Mouse (Mus musculus): ENCODE measurements around the gene Aqp12. TPM values are rescaled to one million over a fixed set of nuclear protein-coding genes. Genes with fewer than 3 reads are reported as not detected.

Aqp12 gene
- total and polyA plus RNA-seq, 2 experiments: 0.37 TPM; not detected in 1

DNA sequence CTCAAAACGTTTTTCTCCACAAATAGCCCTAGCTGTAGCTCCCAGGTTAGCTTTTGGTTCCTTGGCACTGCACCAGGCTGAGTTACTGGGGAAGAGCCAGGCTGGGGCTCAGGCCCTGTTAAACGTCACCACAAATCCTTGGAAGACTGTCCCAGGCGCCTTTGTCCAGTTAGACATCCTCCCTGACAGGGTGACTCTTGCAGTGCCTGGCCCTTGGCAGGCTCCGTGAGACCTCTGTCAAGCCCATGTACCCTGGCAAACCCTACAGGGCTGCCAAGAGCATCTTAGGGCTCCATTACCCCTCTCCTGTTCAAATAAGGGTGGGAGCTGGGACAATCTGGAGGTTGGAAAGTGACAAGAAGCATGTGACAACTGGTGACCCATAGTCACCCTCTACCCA lies 29.8 kb downstream of the Aqp12 start:
- no peak overlapping the region for H3K27ac ChIP-seq (replicated peaks; ENCODE audit: insufficient read depth, low read depth, low read length)
- H3K4me1 ChIP-seq (ENCODE audit: control insufficient read depth, insufficient read depth, low read length): no peaks in the 10 kb centered on the region
- H3K9ac ChIP-seq (ENCODE audit: low read depth, low read length): no peak overlapping the region
- H3K27me3 ChIP-seq (ENCODE audit: control insufficient read depth, insufficient read depth, low read length): no peaks in the 10 kb centered on the region
- 71% methylated on average over 4 of the region's 4 CpGs for WGBS
- no peaks in the 10 kb centered on the region for H3K36me3 ChIP-seq (ENCODE audit: control insufficient read depth, insufficient read depth, low read length)
- DNase-seq (ENCODE audit: extremely low read depth, low read depth, low spot score): no peak
- no peaks in the 10 kb centered on the region for H3K79me2 ChIP-seq (ENCODE audit: control insufficient read depth, insufficient read depth, low read length)
- H3K4me3 ChIP-seq (ENCODE audit: insufficient read depth, low read depth, low read length): no peak overlapping the region
- TF ChIP-seq CTCF (IDR thresholded peaks at IDR 0.05; ENCODE audit: low read depth, low read length): no peak
- TF ChIP-seq POLR2A (IDR thresholded peaks at IDR 0.05; ENCODE audit: extremely low read depth, insufficient read depth, low read length): no peak

DNA sequence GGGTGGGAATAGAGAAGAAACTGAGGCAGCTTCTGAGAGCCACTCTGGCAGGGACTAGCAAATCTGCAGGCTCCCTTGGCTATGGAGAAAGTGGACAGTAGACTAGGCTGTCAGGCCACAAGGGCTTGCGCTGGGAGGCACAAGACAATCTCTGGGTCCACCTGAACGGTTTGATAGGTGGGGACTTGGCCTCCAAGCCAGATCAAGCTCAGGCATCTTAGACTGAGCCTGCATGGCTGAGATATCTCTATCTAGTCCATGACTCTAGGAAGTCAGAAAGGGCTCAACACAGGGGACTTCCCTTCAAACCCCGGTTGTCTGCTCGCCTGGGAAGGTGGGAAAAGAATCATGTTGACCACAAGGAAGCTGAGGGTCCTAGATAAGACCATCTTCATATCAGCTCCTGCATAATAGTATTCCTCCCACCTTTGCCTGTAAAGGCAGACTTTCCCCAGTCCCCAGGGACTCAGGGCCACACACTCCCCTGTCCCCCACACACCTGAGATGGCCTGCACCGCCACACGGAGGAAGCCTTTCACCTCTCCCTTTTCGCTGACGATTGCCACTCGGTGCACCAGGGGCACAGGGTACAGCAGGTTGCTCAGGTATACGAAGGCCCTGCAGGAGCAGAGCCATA lies 40.1 kb downstream of the Aqp12 start:
- no peaks in the 10 kb centered on the region for H3K4me1 ChIP-seq (ENCODE audit: control insufficient read depth, insufficient read depth, low read length)
- DNase-seq (ENCODE audit: extremely low read depth, low read depth, low spot score): no peak
- H3K36me3 ChIP-seq (ENCODE audit: control insufficient read depth, insufficient read depth, low read length): no peaks in the 10 kb centered on the region
- no peaks in the 10 kb centered on the region for H3K79me2 ChIP-seq (ENCODE audit: control insufficient read depth, insufficient read depth, low read length)
- WGBS: 81% methylated on average over 10 of the region's 10 CpGs
- H3K4me3 ChIP-seq (ENCODE audit: insufficient read depth, low read depth, low read length): no peak overlapping the region
- no peak for TF ChIP-seq POLR2A (IDR thresholded peaks at IDR 0.05; ENCODE audit: extremely low read depth, insufficient read depth, low read length)
- no peak overlapping the region for H3K9ac ChIP-seq (ENCODE audit: low read depth, low read length)
- H3K27me3 ChIP-seq (ENCODE audit: control insufficient read depth, insufficient read depth, low read length): no peaks in the 10 kb centered on the region
- no peak overlapping the region for H3K27ac ChIP-seq (replicated peaks; ENCODE audit: insufficient read depth, low read depth, low read length)

DNA sequence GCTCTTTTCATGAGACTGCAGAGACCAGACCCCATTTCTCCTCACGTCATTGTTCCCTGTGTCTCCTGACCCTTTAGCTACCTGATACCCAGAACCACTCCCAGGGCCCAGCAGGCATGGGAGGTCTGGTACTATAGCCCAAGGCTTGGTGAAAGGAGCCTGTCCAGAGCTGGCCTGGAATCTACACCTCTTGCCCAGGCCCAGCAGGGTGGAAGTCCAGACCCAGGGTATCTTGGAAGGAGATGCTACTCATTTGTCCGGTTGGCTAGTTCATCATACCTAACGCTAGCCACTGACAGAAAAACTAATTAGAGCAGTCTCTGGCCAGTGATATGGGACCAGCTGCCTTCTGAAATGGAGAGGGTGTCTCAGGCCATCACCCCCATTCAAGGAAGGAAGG lies 43.9 kb downstream of the Aqp12 start:
- 91% methylated on average over 3 of the region's 3 CpGs for WGBS
- Histone ChIP-seq H3K4me3 (ENCODE audit: insufficient read depth, low read depth, low read length) (no peak overlapping the region), H3K4me1 (ENCODE audit: control insufficient read depth, insufficient read depth, low read length) (no peaks in the 10 kb centered on the region), H3K9ac (ENCODE audit: low read depth, low read length) (no peak overlapping the region), H3K27me3 (ENCODE audit: control insufficient read depth, insufficient read depth, low read length) (no peaks in the 10 kb centered on the region), H3K79me2 (ENCODE audit: control insufficient read depth, insufficient read depth, low read length) (no peaks in the 10 kb centered on the region), H3K36me3 (ENCODE audit: control insufficient read depth, insufficient read depth, low read length) (no peaks in the 10 kb centered on the region), H3K27ac (replicated peaks; ENCODE audit: insufficient read depth, low read depth, low read length) (no peak overlapping the region)
- no peak for DNase-seq (ENCODE audit: extremely low read depth, low read depth, low spot score)
- TF ChIP-seq CTCF (IDR thresholded peaks at IDR 0.05; ENCODE audit: low read depth, low read length) (no peak), POLR2A (IDR thresholded peaks at IDR 0.05; ENCODE audit: extremely low read depth, insufficient read depth, low read length) (no peak)

DNA sequence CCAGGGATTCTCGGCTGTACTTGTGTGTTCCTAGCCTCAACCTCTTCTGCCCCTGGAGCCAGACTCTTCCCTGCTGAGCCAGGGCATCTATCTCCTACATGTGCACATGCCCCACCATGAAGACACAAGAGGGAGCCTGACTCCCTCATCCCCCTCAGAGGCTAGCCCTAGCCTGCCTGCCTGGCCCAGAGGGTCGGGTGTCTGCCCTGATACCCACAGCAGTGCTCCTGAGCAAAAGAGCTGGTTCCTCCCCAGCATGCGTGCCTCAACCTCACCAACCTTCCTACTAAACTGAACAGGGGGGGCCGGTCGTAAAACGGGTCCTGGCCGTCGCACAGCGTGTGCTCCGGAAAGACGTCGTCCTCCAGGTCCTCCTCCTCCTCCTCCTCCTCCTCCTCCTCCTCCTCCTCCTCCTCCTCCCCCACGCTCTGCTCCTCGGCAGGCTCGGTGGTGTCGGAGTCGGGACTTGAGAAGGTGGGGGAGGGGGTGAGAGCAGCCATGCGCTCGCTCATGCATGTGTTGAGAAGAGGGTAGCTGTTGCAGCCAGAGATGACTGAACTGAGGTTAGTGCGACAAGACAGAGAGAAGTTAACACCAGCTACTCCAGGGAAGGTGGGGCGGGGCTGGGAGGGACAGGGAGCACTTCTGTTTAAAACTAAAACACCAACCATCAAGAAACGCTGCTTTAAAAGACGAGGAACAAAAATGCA lies 45.1 kb downstream of the Aqp12 start:
- Histone ChIP-seq H3K4me3 (ENCODE audit: insufficient read depth, low read depth, low read length) (no peak overlapping the region), H3K27ac (replicated peaks; ENCODE audit: insufficient read depth, low read depth, low read length) (no peak overlapping the region), H3K36me3 (ENCODE audit: control insufficient read depth, insufficient read depth, low read length) (no peaks in the 10 kb centered on the region), H3K9ac (ENCODE audit: low read depth, low read length) (no peak overlapping the region), H3K27me3 (ENCODE audit: control insufficient read depth, insufficient read depth, low read length) (no peaks in the 10 kb centered on the region), H3K4me1 (ENCODE audit: control insufficient read depth, insufficient read depth, low read length) (no peaks in the 10 kb centered on the region), H3K79me2 (ENCODE audit: control insufficient read depth, insufficient read depth, low read length) (no peaks in the 10 kb centered on the region)
- no peak for TF ChIP-seq POLR2A (IDR thresholded peaks at IDR 0.05; ENCODE audit: extremely low read depth, insufficient read depth, low read length)
- no peak for DNase-seq (ENCODE audit: extremely low read depth, low read depth, low spot score)
- WGBS: 79% methylated on average over 20 of the region's 23 CpGs

Other genes with a start within 250 kb of the Aqp12 start
- gene Gpc1, start 174.7 kb upstream of the Aqp12 start, total RNA-seq (2014; rRNA removed): 0.92 and 1.2 TPM in 2 replicates
- gene Gpc1, start 174.7 kb upstream of the Aqp12 start, polyA plus RNA-seq (2012; rRNA removed): 1.2 and 2.1 TPM in 2 replicates
- 0.07 and 0.09 TPM in 2 replicates for gene Ankmy1, start 103.4 kb upstream of the Aqp12 start, total RNA-seq (2014; rRNA removed)
- gene Ankmy1, start 103.4 kb upstream of the Aqp12 start, polyA plus RNA-seq (2012; rRNA removed): not detected in 2 replicates
- gene Dusp28, start 99.4 kb upstream of the Aqp12 start, total RNA-seq (2014; rRNA removed): 11.9 and 13.9 TPM in 2 replicates
- 20.6 and 33.0 TPM in 2 replicates for gene Dusp28, start 99.4 kb upstream of the Aqp12 start, polyA plus RNA-seq (2012; rRNA removed)
- 21.6 and 35.6 TPM in 2 replicates for gene Rnpepl1, start 95.6 kb upstream of the Aqp12 start, total RNA-seq (2014; rRNA removed)
- 107 and 127 TPM in 2 replicates for gene Rnpepl1, start 95.6 kb upstream of the Aqp12 start, polyA plus RNA-seq (2012; rRNA removed)
- 21.9 and 28.0 TPM in 2 replicates for gene Capn10, start 72.0 kb upstream of the Aqp12 start, total RNA-seq (2014; rRNA removed)
- 33.7 and 40.5 TPM in 2 replicates for gene Capn10, start 72.0 kb upstream of the Aqp12 start, polyA plus RNA-seq (2012; rRNA removed)
- gene Gpr35, start 55.5 kb upstream of the Aqp12 start, total RNA-seq (2014; rRNA removed): 0.18 and 0.47 TPM in 2 replicates
- 0.20 and 0.53 TPM in 2 replicates for gene Gpr35, start 55.5 kb upstream of the Aqp12 start, polyA plus RNA-seq (2012; rRNA removed)
- 0.09 and 0.54 TPM in 2 replicates for gene Kif1a, start 95.6 kb downstream of the Aqp12 start, total RNA-seq (2014; rRNA removed)
- 0.09 and 0.11 TPM in 2 replicates for gene Kif1a, start 95.6 kb downstream of the Aqp12 start, polyA plus RNA-seq (2012; rRNA removed)
- 394 and 587 TPM in 2 replicates for gene Agxt, start 128.9 kb downstream of the Aqp12 start, total RNA-seq (2014; rRNA removed)
- 374 and 553 TPM in 2 replicates for gene Agxt, start 128.9 kb downstream of the Aqp12 start, polyA plus RNA-seq (2012; rRNA removed)
- 0.07 TPM in 1 of 2 replicates, not detected in the other for gene 2310007B03Rik, start 154.6 kb downstream of the Aqp12 start, total RNA-seq (2014; rRNA removed)
- gene 2310007B03Rik, start 154.6 kb downstream of the Aqp12 start, polyA plus RNA-seq (2012; rRNA removed): 0.20 and 0.29 TPM in 2 replicates
- gene Crocc2, start 162.4 kb downstream of the Aqp12 start, total RNA-seq (2014; rRNA removed): not detected in 2 replicates
- not detected in 2 replicates for gene Crocc2, start 162.4 kb downstream of the Aqp12 start, polyA plus RNA-seq (2012; rRNA removed)
- 5.2 and 5.3 TPM in 2 replicates for gene Sned1, start 229.5 kb downstream of the Aqp12 start, total RNA-seq (2014; rRNA removed)
- 6.4 and 8.4 TPM in 2 replicates for gene Sned1, start 229.5 kb downstream of the Aqp12 start, polyA plus RNA-seq (2012; rRNA removed)

Data from liver, adult 2 months (tissue).